Mouse (Mus musculus) urinary bladder, postnatal 25 days (tissue): ENCODE results near the gene Fbxw28.
"Not testable (repeated sequence)": the region's sequence is repeated elsewhere in the genome, so short reads cannot be mapped to it uniquely, and the experiment has no call there.

Source experiments
- DNase-seq: peaks from one replicate; pipeline ENCODE4 v3.0.0; 2022; ENCODE audit warnings: low spot score

Gene Fbxw28

GRCm38 (mm10) chr9:109339559-109339958, at the start of gene Fbxw28:
Fbxw28 (minus strand) TSS chr9:109339659.
- DNase-seq: not testable (repeated sequence)

GRCm38 (mm10) chr9:109287576-109287975, 51.9 kb downstream of the Fbxw28 start, which contains the start of gene Fbxw14:
Fbxw14 (minus strand) TSS chr9:109287676.
- not testable (repeated sequence) for DNase-seq
